Mouse (Mus musculus): ENCODE results near the gene Aurkb. TPM values are rescaled to one million over a fixed set of nuclear protein-coding genes. Genes with fewer than 3 reads are reported as not detected.
A peak's percentile ranks its signal among the peaks of the same experiment; 100 is the strongest.

The Aurkb gene
- polyA plus RNA-seq, 1 experiment from 2014 or later = 61.3 TPM

GRCm38 (mm10) chr11:69070093-69070492 lies 24.6 kb downstream of the Aurkb start:
- Histone ChIP-seq H3K4me2 (replicated peaks) (peak overlapping the region; percentile 90), H3K27ac (peak overlapping the region; percentile 90), H3K4me1 (replicated peaks) (peaks cover 41% of the 10 kb centered on the region), H3K27me3 (no peaks in the 10 kb centered on the region), H3K9me3 (no peaks in the 10 kb centered on the region), H3K36me3 (no peaks in the 10 kb centered on the region), H3K9ac (replicated peaks) (peak overlapping the region; percentile 85), H3K4me3 (replicated peaks) (peak overlapping the region; percentile 57)
- ATAC-seq = peak; percentile 25
- WGBS = under 1% methylated on average over 13 of the region's 13 CpGs

DNA sequence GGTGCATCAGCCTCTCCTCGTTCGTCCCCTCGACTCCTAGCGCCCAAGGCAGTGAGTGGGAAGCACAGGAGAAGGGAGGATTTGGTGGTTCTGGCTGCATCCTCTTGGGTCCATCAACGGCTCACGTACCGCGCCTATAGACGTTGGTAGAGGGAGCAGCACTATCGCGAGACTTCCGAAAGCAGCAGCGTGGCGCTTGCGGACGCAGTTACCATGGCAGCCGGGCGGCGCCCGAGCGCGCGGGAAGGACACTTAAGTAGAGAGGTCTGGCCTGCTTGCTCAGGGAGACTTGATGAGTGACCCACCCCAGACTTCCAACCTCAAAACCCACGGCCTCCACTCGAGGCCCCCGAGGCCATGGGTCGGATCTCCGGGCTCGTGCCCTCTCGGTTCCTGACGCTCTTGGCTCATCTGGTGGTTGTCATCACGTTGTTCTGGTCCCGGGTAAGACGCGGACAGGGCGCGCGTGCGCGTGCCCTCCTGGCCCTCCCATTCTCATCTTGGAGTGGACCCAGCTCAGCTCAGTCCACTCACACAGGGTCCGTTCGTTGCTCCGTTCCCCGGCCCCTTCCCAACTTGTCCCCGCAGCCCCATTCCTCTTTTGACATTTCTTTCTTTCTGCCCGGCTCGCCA lies 25.3 kb downstream of the Aurkb start, which contains the start of gene Tmem107:
Gene Tmem107, plus strand, starts transcription at position 217 of the 633 bp plus-strand sequence.
- Histone ChIP-seq H3K36me3 (no peaks in the 10 kb centered on the region), H3K4me2 (replicated peaks) (peak within 1 kb of the TSS; percentile 90), H3K9me3 (no peaks in the 10 kb centered on the region), H3K4me3 (replicated peaks) (peak within 1 kb of the TSS; percentile 57), H3K27me3 (no peaks in the 10 kb centered on the region), H3K9ac (replicated peaks) (peak within 1 kb of the TSS; percentile 85), H3K4me1 (replicated peaks) (peaks cover 41% of the 10 kb centered on the region), H3K27ac (peak within 1 kb of the TSS; percentile 90)
- ATAC-seq = peak; percentile 91
- WGBS = under 1% methylated on average over 47 of the region's 47 CpGs

- Histone ChIP-seq H3K9me3 (no peaks in the 10 kb centered on the region), H3K27ac (peak overlapping the region; percentile 90), H3K4me1 (replicated peaks) (peaks cover 36% of the 10 kb centered on the region), H3K27me3 (no peaks in the 10 kb centered on the region), H3K36me3 (no peaks in the 10 kb centered on the region), H3K4me2 (replicated peaks) (peak overlapping the region; percentile 90), H3K4me3 (replicated peaks) (peak overlapping the region; percentile 57), H3K9ac (replicated peaks) (peak overlapping the region; percentile 85)
- no peak for ATAC-seq
- WGBS = 25% methylated on average over 9 of the region's 9 CpGs
Observed at GRCm38 (mm10) chr11:69071262-69071661, 25.8 kb downstream of the Aurkb start.

DNA sequence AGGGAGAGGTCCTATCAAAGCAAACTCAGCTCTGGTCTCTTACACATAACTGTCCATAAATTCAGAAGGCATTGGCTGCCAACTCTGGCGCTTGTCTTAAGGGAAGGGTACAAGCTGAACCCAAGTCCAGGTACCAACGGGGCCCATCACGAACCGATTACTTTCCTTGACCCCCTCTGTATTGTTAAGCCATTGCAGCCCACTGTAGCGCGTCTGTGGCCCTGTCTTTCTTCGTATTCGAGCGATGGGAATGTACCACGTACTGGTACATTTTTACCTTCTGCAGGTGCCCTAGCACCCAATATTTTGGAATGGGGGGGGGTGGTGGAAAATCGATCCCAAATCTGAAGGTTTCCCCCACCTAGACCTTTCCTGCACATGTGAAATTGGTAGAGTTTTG lies 26.8 kb downstream of the Aurkb start:
- no peak for ATAC-seq
- H3K4me3 ChIP-seq (replicated peaks) = peak overlapping the region; percentile 38
- H3K27me3 ChIP-seq = no peaks in the 10 kb centered on the region
- peaks cover 30% of the 10 kb centered on the region for H3K4me1 ChIP-seq (replicated peaks)
- no peaks in the 10 kb centered on the region for H3K9me3 ChIP-seq
- WGBS = 82% methylated on average over 11 of the region's 11 CpGs
- H3K9ac ChIP-seq (replicated peaks) = peak overlapping the region; percentile 73
- H3K27ac ChIP-seq = peak overlapping the region; percentile 94
- peak overlapping the region; percentile 90 for H3K4me2 ChIP-seq (replicated peaks)
- H3K36me3 ChIP-seq = no peaks in the 10 kb centered on the region

GRCm38 (mm10) chr11:69072666-69073064 lies 27.2 kb downstream of the Aurkb start:
- Histone ChIP-seq H3K9me3 (no peaks in the 10 kb centered on the region), H3K4me2 (replicated peaks) (peak overlapping the region; percentile 90), H3K4me1 (replicated peaks) (peaks cover 30% of the 10 kb centered on the region), H3K4me3 (replicated peaks) (peak overlapping the region; percentile 38), H3K36me3 (no peaks in the 10 kb centered on the region), H3K27ac (peak overlapping the region; percentile 94), H3K9ac (replicated peaks) (peak overlapping the region; percentile 73), H3K27me3 (no peaks in the 10 kb centered on the region)
- ATAC-seq = no peak
- 6% methylated on average over 9 of the region's 9 CpGs for WGBS

DNA sequence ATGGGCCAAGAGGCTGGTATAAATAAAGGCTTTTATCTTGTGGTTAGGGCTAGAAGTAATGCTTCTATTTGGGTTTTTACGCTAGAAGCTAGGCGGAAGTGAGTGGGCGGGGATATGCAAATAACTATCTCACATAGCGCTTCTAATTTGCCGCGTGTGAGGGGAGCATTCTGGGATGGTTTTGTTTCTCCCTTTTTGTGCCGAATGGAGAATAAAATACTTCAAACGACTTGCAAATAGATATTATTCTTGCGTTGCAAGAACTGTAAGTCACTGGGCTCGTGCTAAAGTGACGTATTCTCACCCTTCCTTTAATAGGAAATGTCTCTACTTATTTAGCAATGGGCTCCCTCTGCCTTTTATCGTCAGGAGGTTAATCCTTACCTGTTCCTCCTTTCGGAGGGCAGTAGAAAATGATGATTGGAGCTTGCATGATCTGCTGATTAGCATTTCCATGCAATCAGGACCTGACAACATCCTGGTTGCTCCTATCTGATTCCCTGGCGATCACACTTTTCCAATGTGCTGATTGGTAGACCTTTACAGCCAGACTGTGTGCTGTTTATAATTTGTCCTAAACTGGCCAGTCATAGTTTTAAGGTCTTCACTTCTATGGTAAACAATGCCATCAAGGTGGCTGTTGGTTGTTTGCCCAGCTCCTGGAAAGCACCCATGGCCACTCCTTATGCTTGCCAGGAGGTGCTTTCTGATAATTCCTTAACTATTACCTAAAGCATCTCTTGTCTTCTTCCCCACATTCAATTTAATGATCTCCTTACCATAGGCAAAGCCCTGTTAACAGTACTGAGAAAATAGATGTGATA lies 27.8 kb downstream of the Aurkb start:
- Histone ChIP-seq H3K27ac (peak overlapping the region; percentile 94), H3K4me2 (replicated peaks) (peak overlapping the region; percentile 90), H3K9me3 (no peaks in the 10 kb centered on the region), H3K4me3 (replicated peaks) (peak overlapping the region; percentile 38), H3K9ac (replicated peaks) (peak overlapping the region; percentile 73), H3K4me1 (replicated peaks) (peaks cover 30% of the 10 kb centered on the region), H3K36me3 (no peaks in the 10 kb centered on the region), H3K27me3 (no peaks in the 10 kb centered on the region)
- under 1% methylated on average over 14 of the region's 14 CpGs for WGBS
- peak; percentile 77 for ATAC-seq

GRCm38 (mm10) chr11:69073951-69074775 lies 28.7 kb downstream of the Aurkb start:
- ATAC-seq = no peak
- 0 out of 2 replicates have a peak overlapping the region, but pooled peaks have one; percentile 2 for H3K9ac ChIP-seq (replicated peaks)
- WGBS = 45% methylated on average over 6 of the region's 6 CpGs
- peaks cover 30% of the 10 kb centered on the region for H3K4me1 ChIP-seq (replicated peaks)
- no peak overlapping the region for H3K4me3 ChIP-seq (replicated peaks)
- no peak overlapping the region for H3K4me2 ChIP-seq (replicated peaks)
- no peaks in the 10 kb centered on the region for H3K36me3 ChIP-seq
- H3K27me3 ChIP-seq = no peaks in the 10 kb centered on the region
- no peaks in the 10 kb centered on the region for H3K9me3 ChIP-seq
- peak overlapping the region; percentile 94 for H3K27ac ChIP-seq

GRCm38 (mm10) chr11:69074776-69075069 lies 29.3 kb downstream of the Aurkb start:
- no peaks in the 10 kb centered on the region for H3K9me3 ChIP-seq
- no peak for ATAC-seq
- H3K4me1 ChIP-seq (replicated peaks) = peaks cover 30% of the 10 kb centered on the region
- H3K27me3 ChIP-seq = no peaks in the 10 kb centered on the region
- H3K4me2 ChIP-seq (replicated peaks) = no peak overlapping the region
- no peak overlapping the region for H3K27ac ChIP-seq
- H3K9ac ChIP-seq (replicated peaks) = no peak overlapping the region
- no peak overlapping the region for H3K4me3 ChIP-seq (replicated peaks)
- 46% methylated on average over 2 of the region's 2 CpGs for WGBS
- no peaks in the 10 kb centered on the region for H3K36me3 ChIP-seq

- Histone ChIP-seq H3K4me3 (replicated peaks) (no peak overlapping the region), H3K4me1 (replicated peaks) (peaks cover 25% of the 10 kb centered on the region), H3K36me3 (no peaks in the 10 kb centered on the region), H3K27ac (no peak overlapping the region), H3K9ac (replicated peaks) (no peak overlapping the region), H3K4me2 (replicated peaks) (no peak overlapping the region), H3K9me3 (no peaks in the 10 kb centered on the region), H3K27me3 (no peaks in the 10 kb centered on the region)
- 45% methylated on average over 9 of the region's 9 CpGs for WGBS
- ATAC-seq = no peak
Observed at GRCm38 (mm10) chr11:69075764-69076479, 30.5 kb downstream of the Aurkb start.

GRCm38 (mm10) chr11:69076572-69076971 lies 31.1 kb downstream of the Aurkb start:
- H3K9me3 ChIP-seq = no peaks in the 10 kb centered on the region
- ATAC-seq = no peak
- H3K4me1 ChIP-seq (replicated peaks) = peaks cover 18% of the 10 kb centered on the region
- H3K27me3 ChIP-seq = no peaks in the 10 kb centered on the region
- no peak overlapping the region for H3K4me3 ChIP-seq (replicated peaks)
- H3K9ac ChIP-seq (replicated peaks) = no peak overlapping the region
- no peak overlapping the region for H3K4me2 ChIP-seq (replicated peaks)
- no peak overlapping the region for H3K27ac ChIP-seq
- H3K36me3 ChIP-seq = no peaks in the 10 kb centered on the region
- WGBS = 74% methylated on average over 5 of the region's 5 CpGs

- no peak overlapping the region for H3K4me3 ChIP-seq (replicated peaks)
- no peak overlapping the region for H3K9ac ChIP-seq (replicated peaks)
- H3K27me3 ChIP-seq = no peaks in the 10 kb centered on the region
- no peak overlapping the region for H3K4me2 ChIP-seq (replicated peaks)
- no peaks in the 10 kb centered on the region for H3K9me3 ChIP-seq
- no peaks in the 10 kb centered on the region for H3K36me3 ChIP-seq
- H3K27ac ChIP-seq = no peak overlapping the region
- peaks cover 12% of the 10 kb centered on the region for H3K4me1 ChIP-seq (replicated peaks)
- no peak for ATAC-seq
- WGBS = 88% methylated on average over 9 of the region's 9 CpGs
Observed at GRCm38 (mm10) chr11:69077316-69077715, 31.9 kb downstream of the Aurkb start.

Data from midbrain, embryonic 13.5 days (tissue).